Mouse (Mus musculus) kidney, postnatal 0 days (tissue): ENCODE measurements around the gene Ap3s2. TPM values are rescaled to one million over a fixed set of nuclear protein-coding genes. Genes with fewer than 3 reads are reported as not detected.

Experiments
- ATAC-seq: fragments of 200-750 bp; cut with Nextera tagmentation; replicated peaks from 2 replicates; pipeline ENCODE4 v1.8.0; 2017; ENCODE audit warnings: low read depth, moderate number of reproducible peaks, moderate TSS enrichment, moderate library complexity; ENCODE audit not compliant: low FRiP score
- DNase-seq: peaks from one replicate; pipeline ENCODE4 v3.0.0-alpha.2; 2016; ENCODE audit warnings: low spot score
- H3K27ac ChIP-seq: fragments of 300-500 bp; sonication (generic); 2 replicates; pipeline ENCODE4 v1.5.1; 2014; ENCODE audit warnings: mild to moderate bottlenecking
- H3K27me3 ChIP-seq: fragments of 300-500 bp; sonication (generic); 2 replicates; pipeline ENCODE4 v1.6.1; 2014; ENCODE audit warnings: low read length, mixed read lengths; ENCODE audit not compliant: insufficient read depth
- H3K36me3 ChIP-seq: fragments of 300-500 bp; sonication (generic); 2 replicates; pipeline ENCODE4 v1.6.1; 2014; ENCODE audit warnings: low read length, mixed read lengths; ENCODE audit not compliant: insufficient read depth
- H3K4me1 ChIP-seq: fragments of 300-500 bp; sonication (generic); replicated peaks from 2 replicates; pipeline ENCODE4 v1.6.1; 2014; ENCODE audit warnings: antibody characterized with exemption, low read length, mixed read lengths; ENCODE audit not compliant: insufficient read depth
- H3K4me2 ChIP-seq: fragments of 300-500 bp; sonication (generic); 2 replicates; pipeline ENCODE4 v1.6.1; 2014; ENCODE audit warnings: mild to moderate bottlenecking, low read length, moderate library complexity, mixed read lengths
- H3K4me3 ChIP-seq: fragments of 300-500 bp; sonication (generic); replicated peaks from 2 replicates; pipeline ENCODE4 v1.5.1; 2014; ENCODE audit warnings: low read depth, low read length
- H3K9ac ChIP-seq: fragments of 300-500 bp; sonication (generic); 2 replicates; pipeline ENCODE4 v1.6.1; 2014; ENCODE audit warnings: low read depth, low read length
- H3K9me3 ChIP-seq: fragments of 300-500 bp; sonication (generic); replicated peaks from 2 replicates; pipeline ENCODE4 v1.6.1; 2016; ENCODE audit warnings: low read length, inconsistent platforms, mixed read lengths
- CTCF ChIP-seq: IDR thresholded peaks from 2 replicates; pipeline ENCODE4 v1.5.1; 2016; ENCODE audit warnings: antibody characterized with exemption, low read depth, mild to moderate bottlenecking, moderate library complexity
- WGBS: fragments of 180-500 bp; shearing (Covaris S2); extraction: QIAGEN DNeasy Blood & Tissue Kit; methylation state at CpG from one replicate; pipeline ENCODE4 v1.1.7; 2014; 5-methylcytosine and 5-hydroxymethylcytosine counted together
- polyA plus RNA-seq: library from polyadenylated mRNA; unstranded; fragments of >200 nt; fragmentation: Nextera tagmentation; extraction: Ambion mirVana; gene quantifications from 2 replicates; pipeline ENCODE4 v1.2.1, GENCODE M21; 2015

Ap3s2 gene
- polyA plus RNA-seq, 1 experiment from 2014 or later, result 37.7 TPM

GRCm38 (mm10) chr7:79880033-79880432 lies 40.4 kb downstream of the Ap3s2 start:
- ATAC-seq (no peak; the same call in 1 of the 2 replicates), DNase-seq (no peak)
- no peak for TF ChIP-seq CTCF
- 53% methylated on average over 6 of the region's 6 CpGs for WGBS
- Histone ChIP-seq H3K4me2 (no peak overlapping the region), H3K36me3 (peaks cover 10% of the 10 kb centered on the region), H3K27me3 (no peaks in the 10 kb centered on the region), H3K4me1 (0 out of 2 replicates have a peak, but pooled peaks cover 5% of the 10 kb centered on the region), H3K9ac (no peak overlapping the region), H3K9me3 (no peaks in the 10 kb centered on the region), H3K4me3 (no peak overlapping the region), H3K27ac (no peak overlapping the region)

- Histone ChIP-seq H3K4me2 (no peak overlapping the region), H3K9ac (no peak overlapping the region), H3K4me3 (no peak overlapping the region), H3K27ac (no peak overlapping the region), H3K36me3 (peaks cover 10% of the 10 kb centered on the region), H3K9me3 (no peaks in the 10 kb centered on the region), H3K27me3 (no peaks in the 10 kb centered on the region), H3K4me1 (0 out of 2 replicates have a peak, but pooled peaks cover 5% of the 10 kb centered on the region)
- no peak for ATAC-seq
- WGBS, result 37% methylated on average over 2 of the region's 2 CpGs
- no peak for TF ChIP-seq CTCF
- DNase-seq, result no peak
Observed at GRCm38 (mm10) chr7:79878455-79879025, 41.9 kb downstream of the Ap3s2 start.

- no peak for ATAC-seq
- TF ChIP-seq CTCF, result no peak
- H3K27me3 ChIP-seq, result no peaks in the 10 kb centered on the region
- no peaks in the 10 kb centered on the region for H3K9me3 ChIP-seq
- H3K36me3 ChIP-seq, result no peaks in the 10 kb centered on the region
- no peak for DNase-seq
- WGBS, result 85% methylated on average over 6 of the region's 6 CpGs
- no peak overlapping the region for H3K4me3 ChIP-seq
- H3K4me2 ChIP-seq, result no peak overlapping the region
- H3K9ac ChIP-seq, result no peak overlapping the region
- H3K27ac ChIP-seq, result no peak overlapping the region
- H3K4me1 ChIP-seq, result no peaks in the 10 kb centered on the region
Observed at GRCm38 (mm10) chr7:79873407-79873806, 47.0 kb downstream of the Ap3s2 start.

- 75% methylated on average over 6 of the region's 6 CpGs for whole genome bisulfite sequencing
- no peak for ATAC-seq
- H3K9me3 ChIP-seq, result no peaks in the 10 kb centered on the region
- H3K4me3 ChIP-seq, result no peak overlapping the region
- no peak for TF ChIP-seq CTCF
- no peak overlapping the region for H3K4me2 ChIP-seq
- DNase-seq, result no peak
- no peaks in the 10 kb centered on the region for H3K4me1 ChIP-seq
- no peaks in the 10 kb centered on the region for H3K27me3 ChIP-seq
- H3K27ac ChIP-seq, result no peak overlapping the region
- H3K9ac ChIP-seq, result no peak overlapping the region
- no peaks in the 10 kb centered on the region for H3K36me3 ChIP-seq
Observed at GRCm38 (mm10) chr7:79871797-79872345, 48.6 kb downstream of the Ap3s2 start.

GRCm38 (mm10) chr7:79869072-79869719 lies 51.3 kb downstream of the Ap3s2 start:
- TF ChIP-seq CTCF, result no peak
- no peaks in the 10 kb centered on the region for H3K9me3 ChIP-seq
- H3K4me3 ChIP-seq, result no peak overlapping the region
- no peak overlapping the region for H3K27ac ChIP-seq
- no peak overlapping the region for H3K9ac ChIP-seq
- no peak for ATAC-seq
- H3K4me1 ChIP-seq, result no peaks in the 10 kb centered on the region
- no peak for DNase-seq
- H3K27me3 ChIP-seq, result no peaks in the 10 kb centered on the region
- no peaks in the 10 kb centered on the region for H3K36me3 ChIP-seq
- WGBS, result 38% methylated on average over 6 of the region's 6 CpGs
- no peak overlapping the region for H3K4me2 ChIP-seq

GRCm38 (mm10) chr7:79868475-79868874 lies 52.0 kb downstream of the Ap3s2 start:
- Histone ChIP-seq H3K4me1 (no peaks in the 10 kb centered on the region), H3K9me3 (no peaks in the 10 kb centered on the region), H3K4me3 (no peak overlapping the region), H3K27me3 (no peaks in the 10 kb centered on the region), H3K4me2 (no peak overlapping the region), H3K27ac (peak overlapping the region; percentile 50; the same call in 1 of the 2 replicates), H3K36me3 (no peaks in the 10 kb centered on the region), H3K9ac (no peak overlapping the region)
- ATAC-seq (no peak), DNase-seq (no peak)
- WGBS, result 59% methylated on average over 7 of the region's 7 CpGs
- TF ChIP-seq CTCF, result no peak
